Mouse (Mus musculus) layer of hippocampus, adult 18-20 months (tissue): ENCODE data around the gene Traf7. TPM values are rescaled to one million over a fixed set of nuclear protein-coding genes. Genes with fewer than 3 reads are reported as not detected.

Experiments used
- DNase-seq, 2 experiments: peaks; one replicate each; pipeline ENCODE4 v3.0.0; 2022; ENCODE audit warnings: low spot score in 2 of 2
- long read RNA-seq: library from polyadenylated mRNA; stranded (forward); transcript quantifications from one replicate; pipeline ENCODE4 v2.0.0, GENCODE M21; 2021
- total RNA-seq, 2 experiments: library from RNA; stranded (reverse); gene quantifications; 2 replicates each; pipeline ENCODE4 v1.2.3; 2021

The Traf7 gene
- 10 to 100 TPM; 79.3 to 84.6 TPM for total RNA-seq
- long read RNA-seq, transcript Traf7-215 (21 exons, 3,003 nt) = major isoform, 20 of 86 reads
- long read RNA-seq, partial matches to known transcripts = 7 of 86 reads
- long read RNA-seq, other reads (novel, unspliced or antisense) = 56 of 86 reads

GRCm38 (mm10) chr17:24527723-24528559, at the start of gene Traf7:
Gene Traf7, minus strand, starts transcription at chr17:24527938.
- peak; percentile 94 to 98 for DNase-seq

- DNase-seq = no peak
These were observed 46.1 kb upstream of the Traf7 start for GRCm38 (mm10) chr17:24573811-24574210.

GRCm38 (mm10) chr17:24572651-24573245, 45.0 kb upstream of the Traf7 start:
- no peak for DNase-seq

- DNase-seq = no peak
These were observed 42.1 kb upstream of the Traf7 start for GRCm38 (mm10) chr17:24569837-24570236.

- DNase-seq = no peak
These were observed 39.5 kb upstream of the Traf7 start for GRCm38 (mm10) chr17:24567034-24567779.

- DNase-seq = no peak
These were observed 38.1 kb upstream of the Traf7 start for GRCm38 (mm10) chr17:24565792-24566191.

- no peak for DNase-seq
These were observed 37.4 kb upstream of the Traf7 start for GRCm38 (mm10) chr17:24565092-24565491.

GRCm38 (mm10) chr17:24564422-24564821, 36.7 kb upstream of the Traf7 start:
- no peak for DNase-seq

GRCm38 (mm10) chr17:24563638-24564037, 35.9 kb upstream of the Traf7 start:
- DNase-seq = no peak

GRCm38 (mm10) chr17:24561592-24561991, 33.9 kb upstream of the Traf7 start:
- no peak for DNase-seq

GRCm38 (mm10) chr17:24560301-24561028, 32.7 kb upstream of the Traf7 start:
- DNase-seq = no peak

- DNase-seq = no peak
These were observed 31.4 kb upstream of the Traf7 start for GRCm38 (mm10) chr17:24559146-24559545.

GRCm38 (mm10) chr17:24558600-24559099, 30.9 kb upstream of the Traf7 start:
- peak in 1 of 2 experiments; percentile 71 for DNase-seq

- no peak for DNase-seq
These were observed 29.4 kb upstream of the Traf7 start for GRCm38 (mm10) chr17:24557091-24557490.

GRCm38 (mm10) chr17:24551050-24551444, 23.3 kb upstream of the Traf7 start:
- DNase-seq = no peak

GRCm38 (mm10) chr17:24550416-24551049, 22.8 kb upstream of the Traf7 start:
- peak in 1 of 2 experiments; percentile 80 for DNase-seq

- DNase-seq = peak; percentile 99
These were observed 22.1 kb upstream of the Traf7 start, which contains the start of gene Pkd1 for GRCm38 (mm10) chr17:24549618-24550415. Gene Pkd1, plus strand, starts transcription at chr17:24549834.

- DNase-seq = peak in 1 of 2 experiments; percentile 58
These were observed 21.3 kb upstream of the Traf7 start for GRCm38 (mm10) chr17:24548921-24549617.

- DNase-seq = no peak
These were observed 20.7 kb upstream of the Traf7 start for GRCm38 (mm10) chr17:24548435-24548834.
